ENCODE assay signal across 17 mouse cellular contexts in the genomic region with DNA sequence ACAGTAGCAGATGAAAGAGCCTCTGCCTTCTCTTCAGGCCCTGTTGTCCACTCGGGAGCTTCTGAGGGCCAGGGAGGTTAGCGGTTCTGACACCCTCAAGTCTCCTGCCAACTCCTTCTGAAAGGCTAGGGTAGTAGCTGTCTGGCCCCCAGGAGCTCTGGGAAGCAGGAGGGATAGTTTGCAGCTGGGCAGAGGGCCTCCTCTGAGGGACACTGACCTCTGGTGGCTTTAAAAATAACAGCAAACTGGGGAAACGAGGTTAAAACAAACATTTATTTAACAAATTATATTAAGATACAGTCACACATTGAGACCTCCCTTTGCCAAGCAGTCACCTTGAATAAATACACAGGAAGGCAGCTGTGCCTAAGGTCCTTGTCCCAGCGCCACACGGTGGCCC.
DNase-seq lines count a peak whose midpoint lies in the region; TF ChIP-seq lines count a peak whose summit lies in the region.
"Had no signal": no experiment of that assay in that cellular context is flagged by ENCODE, and none has a peak within 500 bp of the region (broad histone marks: within the 10 kb centered on the region; RNA-seq: fewer than 3 reads in every experiment).

No protein-coding gene starts in this region.

- H3K27ac ChIP-seq in gastrocnemius, adult 2 months, result no peak overlapping the region
- no peak overlapping the region for H3K27ac ChIP-seq in layer of hippocampus, adult 2 months
- 0 out of 2 replicates have a peak overlapping the region, but pooled peaks have one; percentile 5 for H3K27ac ChIP-seq in embryonic facial prominence, embryonic 10.5 days (replicated peaks)
- H3K27ac ChIP-seq: hindbrain, embryonic 15.5 days; limb, embryonic 15.5 days had no signal

- H3K27me3 ChIP-seq in embryonic facial prominence, embryonic 10.5 days (replicated peaks; ENCODE audit: low read depth, poor library complexity, severe bottlenecking), result peaks cover 47% of the 10 kb centered on the region
- H3K27me3 ChIP-seq: hindbrain, embryonic 15.5 days; limb, embryonic 15.5 days; Patski had no signal

- WGBS in embryonic facial prominence, embryonic 10.5 days, result 31% methylated on average over 5 of the region's 5 CpGs

- peaks cover 25% of the 10 kb centered on the region for H3K36me3 ChIP-seq in embryonic facial prominence, embryonic 10.5 days (replicated peaks)

- peak; percentile 34; the same call in 1 of the 2 replicates for TF ChIP-seq CTCF in gastrocnemius, adult 2 months (IDR thresholded peaks at IDR 0.05)
- peak; percentile 68 for TF ChIP-seq CTCF in layer of hippocampus, adult 2 months (conservative IDR thresholded peaks at IDR 0.05)

- peaks cover 39% of the 10 kb centered on the region for H3K4me1 ChIP-seq in embryonic facial prominence, embryonic 10.5 days

- no peaks in the 10 kb centered on the region for H3K9me3 ChIP-seq in embryonic facial prominence, embryonic 10.5 days
- H3K9me3 ChIP-seq: hindbrain, embryonic 15.5 days; limb, embryonic 15.5 days had no signal

- intact Hi-C loops in gastrocnemius, adult 2 months (cut with DNase I), result no loop called here
- intact Hi-C loops in gastrocnemius, postnatal 14 days (cut with DNase I; ENCODE audit: low total_unique reads), result no loop called here

- no peak overlapping the region for H3K4me3 ChIP-seq in gastrocnemius, adult 2 months
- no peak overlapping the region for H3K4me3 ChIP-seq in layer of hippocampus, adult 2 months
- no peak overlapping the region for H3K4me3 ChIP-seq in embryonic facial prominence, embryonic 10.5 days
- H3K4me3 ChIP-seq: hindbrain, embryonic 15.5 days; limb, embryonic 15.5 days; myocyte had no signal

- DNase-seq in gastrocnemius, adult 2 months, result no peak
- DNase-seq in gastrocnemius, postnatal 14 days, result no peak
- DNase-seq in layer of hippocampus, adult 2 months (ENCODE audit: low spot score in 2 of 2), result no peak
- no peak for DNase-seq in layer of hippocampus, adult 18-20 months (ENCODE audit: low spot score in 2 of 2)
- peak; percentile 21 for DNase-seq in 416B (ENCODE audit: low read depth)
- DNase-seq in embryonic facial prominence, embryonic 10.5 days (ENCODE audit: low spot score), result no peak
- no peak for DNase-seq in frontal cortex, postnatal 10 days (ENCODE audit: low spot score in 2 of 2)
- DNase-seq in thymus, postnatal 14 days, result no peak
- DNase-seq: cerebellum, postnatal 10 days; heart, adult 18-20 months; kidney, postnatal 10 days; right cerebral cortex, postnatal 25 days; thymus, postnatal 25 days had no signal
